Mouse (Mus musculus): ENCODE data around the gene Osbpl2.

The Osbpl2 gene

GRCm38 (mm10) chr2:180118661-180119438 is at the start of gene Osbpl2:
TSS of gene Osbpl2 (plus strand) at chr2:180119306.
- DNase-seq, result peak; percentile 100

DNA sequence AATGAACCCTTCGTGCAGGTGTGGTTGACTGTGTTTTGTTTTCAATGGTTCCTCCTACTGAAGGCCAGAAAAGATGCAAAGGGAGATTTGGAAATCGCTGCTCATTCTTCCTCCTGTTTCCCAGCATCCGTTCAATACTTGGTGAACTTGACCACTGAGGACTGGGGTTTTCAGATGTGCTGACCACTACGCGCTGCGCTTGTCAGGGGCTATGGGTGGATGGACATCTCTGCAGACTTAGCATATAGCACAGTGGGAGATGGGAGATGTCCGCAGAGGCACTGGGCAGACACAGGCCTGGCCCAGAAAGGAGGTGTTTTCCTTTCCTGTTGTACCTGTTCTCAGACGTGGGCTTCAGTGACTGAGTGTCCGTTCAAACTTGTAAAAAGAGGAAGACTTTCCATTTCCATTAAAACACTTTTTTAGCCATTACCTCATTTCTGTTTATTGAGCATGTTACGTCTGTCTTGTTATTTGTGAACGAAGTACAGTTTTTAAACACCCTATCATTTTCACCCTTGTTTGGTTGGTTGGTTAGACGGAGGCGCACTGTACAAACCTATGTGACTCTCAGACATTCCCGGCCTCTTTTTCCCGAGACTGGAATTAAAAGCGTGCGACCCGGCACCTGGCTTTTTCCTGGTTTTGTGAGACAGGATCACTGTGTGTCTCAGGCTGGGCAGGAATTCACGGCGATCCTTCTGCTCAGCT is 49.2 kb upstream of the Osbpl2 start:
- no peak for DNase-seq

DNA sequence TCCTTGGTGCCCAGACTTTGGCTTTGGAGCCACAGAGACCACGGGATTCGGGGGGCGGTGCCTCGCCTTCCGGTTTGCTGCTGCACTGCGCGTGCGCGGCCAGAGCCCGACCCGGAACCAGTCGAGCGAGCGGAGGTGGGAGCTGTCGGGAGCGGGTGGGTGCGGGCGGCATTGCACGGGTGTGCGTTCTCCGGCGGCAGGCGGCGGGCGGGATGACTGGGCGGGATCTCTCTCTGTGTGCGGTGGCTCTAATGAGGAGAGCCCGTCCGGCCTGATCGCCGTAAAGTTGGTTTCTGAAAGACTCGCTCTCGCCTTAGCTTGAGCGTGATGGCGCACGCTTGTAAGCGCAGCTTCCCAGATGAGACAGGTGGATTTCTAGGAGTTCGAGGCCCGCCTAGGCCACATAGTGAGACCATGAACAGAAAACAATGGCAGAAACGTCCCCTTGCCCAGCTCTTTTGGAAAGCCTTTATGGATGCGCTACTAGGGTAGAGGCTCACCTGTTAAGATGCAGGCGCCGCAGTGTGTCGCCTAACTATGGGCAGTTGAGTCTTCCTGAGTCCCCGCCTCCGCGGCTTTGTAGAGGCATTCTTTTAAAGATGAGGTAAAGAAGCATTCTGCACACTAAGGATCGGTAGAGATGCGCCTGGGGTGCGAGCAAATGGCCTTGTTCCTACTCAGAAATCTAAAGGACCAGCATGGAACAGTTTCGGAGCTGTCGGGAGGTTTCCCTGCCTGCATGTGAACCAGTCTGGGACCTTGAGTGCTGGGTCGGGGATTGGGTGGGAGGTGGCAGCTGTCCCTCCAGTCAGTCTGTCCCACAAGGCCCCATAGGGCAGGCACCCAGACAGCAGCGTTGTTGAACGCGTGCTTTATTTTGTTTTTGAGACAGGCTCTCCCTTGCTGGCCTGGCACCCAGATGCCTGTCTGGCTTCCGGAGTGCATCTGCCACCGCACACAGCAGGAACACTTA is 48.3 kb upstream of the Osbpl2 start, which contains the start of gene Mtg2:
Mtg2 (plus strand) TSS at position 108 of the 973 bp plus-strand sequence.
- peak; percentile 96 for DNase-seq

GRCm38 (mm10) chr2:180071671-180072070 is 47.4 kb upstream of the Osbpl2 start:
- no peak for DNase-seq

GRCm38 (mm10) chr2:180072886-180073285 is 46.2 kb upstream of the Osbpl2 start:
- no peak for DNase-seq

DNA sequence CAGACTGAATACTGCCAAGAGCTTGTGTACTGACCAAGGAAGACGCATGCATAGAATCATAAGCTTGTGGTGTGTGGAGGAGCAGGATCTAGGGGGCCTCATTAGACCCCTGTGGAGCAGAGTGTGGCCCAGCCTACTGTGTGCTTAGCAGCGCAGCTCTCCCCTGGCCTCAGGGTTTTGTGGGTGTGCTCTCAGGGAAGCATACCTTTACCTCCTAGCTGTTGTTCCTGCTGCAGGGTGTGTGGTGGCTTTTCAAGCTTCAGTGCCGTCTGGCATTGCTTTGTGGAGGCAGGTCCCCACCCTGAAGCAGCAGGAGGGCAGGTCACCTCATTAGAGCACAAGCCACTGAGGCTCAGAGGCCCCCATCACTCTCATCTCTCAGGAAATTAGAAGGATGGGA is 41.5 kb upstream of the Osbpl2 start:
- no peak for DNase-seq

GRCm38 (mm10) chr2:180080680-180081079 is 38.4 kb upstream of the Osbpl2 start:
- DNase-seq, result peak; percentile 64

GRCm38 (mm10) chr2:180083063-180083462 is 36.0 kb upstream of the Osbpl2 start:
- no peak for DNase-seq

- DNase-seq, result no peak
Observed at GRCm38 (mm10) chr2:180084565-180084964, 34.5 kb upstream of the Osbpl2 start.

DNA sequence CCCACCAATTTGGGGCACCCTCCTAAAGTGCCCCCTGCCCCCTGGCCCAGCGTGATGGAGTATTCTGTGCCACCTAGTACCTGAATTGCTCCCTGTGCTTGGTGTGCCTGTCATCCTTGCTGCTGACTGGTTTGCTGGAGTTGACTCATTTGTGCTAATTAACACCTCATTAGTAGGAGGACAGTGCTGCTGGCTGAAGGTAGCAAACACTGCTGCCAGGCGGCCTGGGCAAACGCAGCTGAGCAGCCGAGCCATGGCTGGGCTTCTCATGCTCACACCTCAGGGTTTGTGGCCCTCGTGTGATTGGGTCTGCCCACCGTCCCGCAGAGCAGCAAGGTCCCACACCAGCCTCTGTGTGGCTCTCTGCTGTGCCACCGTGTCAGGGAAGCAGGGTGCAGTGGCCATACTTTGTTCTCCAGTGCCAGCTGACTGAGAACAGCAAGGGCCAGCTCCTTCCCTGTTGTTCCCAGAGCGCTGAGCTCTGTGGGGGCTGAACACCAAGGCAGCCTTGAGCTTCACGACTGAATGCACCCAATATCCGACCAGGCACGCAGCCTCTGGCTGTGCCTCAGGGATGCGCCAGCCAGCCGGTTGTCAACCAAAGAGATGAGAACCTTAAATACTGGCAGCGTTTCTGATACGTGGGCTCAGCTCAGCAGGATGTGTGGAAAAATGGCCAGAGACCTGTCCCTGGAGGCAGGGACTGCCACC is 33.0 kb upstream of the Osbpl2 start:
- DNase-seq, result no peak

- no peak for DNase-seq
Observed at GRCm38 (mm10) chr2:180086637-180087027, 32.5 kb upstream of the Osbpl2 start.

GRCm38 (mm10) chr2:180087472-180087871 is 31.6 kb upstream of the Osbpl2 start:
- DNase-seq, result no peak

GRCm38 (mm10) chr2:180090285-180090684 is 28.8 kb upstream of the Osbpl2 start:
- no peak for DNase-seq

GRCm38 (mm10) chr2:180095711-180096110 is 23.4 kb upstream of the Osbpl2 start:
- DNase-seq, result no peak

- DNase-seq, result no peak
Observed at GRCm38 (mm10) chr2:180097585-180097984, 21.5 kb upstream of the Osbpl2 start.

DNA sequence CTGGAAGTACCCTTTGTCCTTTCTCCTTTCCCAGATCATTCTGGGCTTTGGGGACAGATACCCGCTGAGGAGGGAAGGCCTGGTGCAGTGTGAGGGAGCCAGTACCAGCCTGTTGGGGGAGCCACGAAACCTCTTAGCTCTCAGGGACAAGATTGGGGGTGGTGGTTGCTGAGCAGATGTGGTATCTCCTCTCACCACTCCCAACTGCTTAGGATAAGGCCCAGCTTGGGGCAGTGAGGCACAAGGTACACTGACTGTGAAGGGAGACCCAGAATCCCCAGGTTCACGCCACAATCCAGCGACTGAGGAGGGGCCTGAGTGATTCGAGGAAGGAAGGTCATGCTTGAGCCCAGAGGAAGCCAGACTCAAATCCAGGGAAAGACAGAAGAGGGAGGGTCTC is 20.9 kb upstream of the Osbpl2 start:
- DNase-seq, result no peak

DNA sequence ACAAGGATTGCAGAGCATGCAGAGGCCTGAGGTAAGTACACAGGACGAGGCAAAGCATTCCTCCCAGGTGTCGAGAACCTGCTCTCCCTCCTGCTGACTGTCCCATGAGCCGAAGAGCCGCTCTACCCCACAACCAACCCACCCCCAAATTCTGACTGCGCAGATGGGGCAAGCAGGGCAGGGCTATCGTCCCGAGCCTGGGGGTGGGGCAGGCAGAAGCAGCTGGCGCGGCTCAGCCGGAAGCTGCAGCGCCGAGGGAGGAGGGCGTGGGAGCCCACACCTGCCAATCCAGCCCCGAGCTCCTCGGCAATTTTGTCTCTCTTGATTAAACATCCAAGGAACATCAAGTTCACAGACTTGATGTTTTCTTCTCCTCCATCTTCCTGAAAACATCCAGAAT is 19.6 kb upstream of the Osbpl2 start:
- DNase-seq, result no peak

DNA sequence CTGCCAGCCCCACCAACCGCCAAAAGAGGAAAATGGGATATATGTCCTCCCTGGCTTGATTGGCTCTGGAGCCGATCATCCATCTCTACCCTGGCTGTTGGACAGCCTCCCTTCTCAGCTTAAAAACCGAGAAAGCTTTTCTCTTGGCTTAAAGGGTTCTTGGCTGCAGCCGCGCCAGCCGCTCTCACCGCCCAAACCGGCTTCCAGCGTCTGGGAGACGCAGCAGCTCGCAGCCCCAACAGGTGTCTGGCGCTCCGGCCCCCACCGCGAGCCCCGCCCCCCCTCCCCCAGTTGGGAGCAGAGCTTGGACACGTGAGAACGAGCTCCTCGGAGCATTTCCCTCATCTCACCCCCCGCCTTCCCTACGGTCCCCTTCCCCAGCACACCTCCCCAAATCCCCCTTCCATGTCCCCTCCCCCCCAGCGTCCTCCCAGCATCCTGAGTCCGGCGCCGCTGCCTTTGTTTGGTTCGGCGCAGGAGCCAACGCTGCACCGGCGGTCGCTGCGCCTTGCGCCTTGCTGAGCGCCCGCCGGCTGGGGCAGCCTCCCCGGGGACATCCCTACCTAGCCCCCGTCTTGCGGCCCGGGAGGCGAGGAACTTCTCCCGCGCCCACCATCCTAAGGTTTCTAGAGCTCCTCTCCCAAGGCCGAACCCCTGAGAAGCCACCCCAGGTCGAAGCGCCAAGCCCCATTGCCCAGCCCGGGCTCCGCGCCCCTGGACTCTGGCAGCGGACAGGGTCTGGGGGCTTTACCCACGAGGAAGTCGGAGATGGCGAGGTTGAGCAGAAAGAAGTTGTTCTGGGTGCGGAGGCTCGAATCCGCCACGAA is 15.7 kb upstream of the Osbpl2 start:
- no peak for DNase-seq

DNA sequence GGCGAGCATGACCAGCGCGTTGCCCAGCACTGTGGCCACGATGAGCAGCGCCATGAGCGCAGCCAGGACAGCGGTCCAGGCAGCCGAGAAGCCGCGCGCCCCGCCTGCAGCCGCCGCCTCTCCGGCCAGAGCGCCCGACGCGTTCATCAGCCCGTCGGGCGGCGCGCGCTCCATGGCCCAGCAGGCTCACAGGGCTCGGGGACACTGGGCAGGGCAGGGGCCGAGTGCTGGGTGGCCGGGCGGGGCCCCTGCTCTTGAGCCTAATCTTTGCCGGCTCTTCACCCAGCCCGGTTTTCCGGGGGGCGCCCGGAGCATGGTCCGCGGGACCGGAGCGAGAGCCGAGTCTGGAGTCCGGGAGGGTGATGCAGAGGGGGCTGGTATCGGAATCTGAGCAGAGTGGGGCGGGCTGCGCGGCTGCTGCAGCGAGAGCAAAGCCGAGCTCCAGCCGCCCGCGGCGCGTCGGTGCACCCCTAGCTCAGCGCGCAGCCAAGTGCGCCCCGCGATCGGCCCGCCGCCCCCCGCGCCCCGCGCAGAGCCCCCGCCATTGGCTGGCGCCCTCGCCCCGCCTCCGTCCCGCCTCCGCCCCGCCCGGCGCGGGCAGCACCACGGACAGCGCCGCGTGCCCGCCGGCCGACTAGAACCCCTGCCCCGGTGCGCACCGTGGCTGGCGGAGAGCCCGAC is 15.0 kb upstream of the Osbpl2 start, which contains the start of gene Hrh3:
Hrh3 (minus strand) TSS at position 511 of the 681 bp plus-strand sequence.
- DNase-seq, result peak; percentile 76

GRCm38 (mm10) chr2:180104659-180105377 is 14.3 kb upstream of the Osbpl2 start:
- DNase-seq, result no peak
